Mouse (Mus musculus) T-helper 2 cell (primary cell): ENCODE measurements around the gene Dennd1b.

ENCODE experiments used
- in situ Hi-C: fragments of 300-600 bp; cut with MboI, MseI; formaldehyde crosslinking; loops from one replicate; pipeline ENCODE4 v1.15.1; 2025; ENCODE audit warnings: high pct_unique_total_duplicates

Dennd1b gene

GRCm38 (mm10) chr1:139007475-139007874 lies 44.2 kb downstream of the Dennd1b start:
- in situ Hi-C loops: no loop called here

GRCm38 (mm10) chr1:139015118-139015788 lies 52.0 kb downstream of the Dennd1b start:
- in situ Hi-C loops: no loop called here

GRCm38 (mm10) chr1:139021298-139021697 lies 58.1 kb downstream of the Dennd1b start:
- in situ Hi-C loops: no loop called here

- in situ Hi-C loops: no loop called here
Observed at GRCm38 (mm10) chr1:139025882-139026645, 62.8 kb downstream of the Dennd1b start.

- in situ Hi-C loops: no loop called here
Observed at GRCm38 (mm10) chr1:139029521-139029920, 66.3 kb downstream of the Dennd1b start.

- in situ Hi-C loops: no loop called here
Observed at GRCm38 (mm10) chr1:139032411-139032810, 69.2 kb downstream of the Dennd1b start.

GRCm38 (mm10) chr1:139035141-139035540 lies 71.9 kb downstream of the Dennd1b start:
- in situ Hi-C loops: no loop called here

- in situ Hi-C loops: no loop called here
Observed at GRCm38 (mm10) chr1:139036302-139036701, 73.1 kb downstream of the Dennd1b start.

GRCm38 (mm10) chr1:139036768-139037507 lies 73.7 kb downstream of the Dennd1b start:
- in situ Hi-C loops: no loop called here

- in situ Hi-C loops: no loop called here
Observed at GRCm38 (mm10) chr1:139038074-139038473, 74.8 kb downstream of the Dennd1b start.

GRCm38 (mm10) chr1:139038620-139039019 lies 75.4 kb downstream of the Dennd1b start:
- in situ Hi-C loops: no loop called here

GRCm38 (mm10) chr1:139039529-139040230 lies 76.4 kb downstream of the Dennd1b start:
- in situ Hi-C loops: no loop called here

GRCm38 (mm10) chr1:139049075-139049474 lies 85.8 kb downstream of the Dennd1b start:
- in situ Hi-C loops: no loop called here

- in situ Hi-C loops: loop anchor here (10.0 kb wide), 1 partner anchor 1375 kb away; no protein-coding TSS in a partner anchor
Observed at GRCm38 (mm10) chr1:139049881-139050472, 86.7 kb downstream of the Dennd1b start.

GRCm38 (mm10) chr1:139053003-139053402 lies 89.8 kb downstream of the Dennd1b start:
- in situ Hi-C loops: loop anchor here (10.0 kb wide), 1 partner anchor 1378 kb away; no protein-coding TSS in a partner anchor

- in situ Hi-C loops: no loop called here
Observed at GRCm38 (mm10) chr1:139060301-139060700, 97.1 kb downstream of the Dennd1b start.

- in situ Hi-C loops: no loop called here
Observed at GRCm38 (mm10) chr1:139064711-139065110, 101.5 kb downstream of the Dennd1b start.

- in situ Hi-C loops: no loop called here
Observed at GRCm38 (mm10) chr1:139067210-139067609, 104.0 kb downstream of the Dennd1b start.

GRCm38 (mm10) chr1:139071015-139071414 lies 107.8 kb downstream of the Dennd1b start:
- in situ Hi-C loops: no loop called here

- in situ Hi-C loops: loop anchor here (5.0 kb wide), 1 partner anchor 93 kb away; no protein-coding TSS in a partner anchor
Observed at GRCm38 (mm10) chr1:139075671-139076070, 112.4 kb downstream of the Dennd1b start.

GRCm38 (mm10) chr1:139077989-139078388 lies 114.8 kb downstream of the Dennd1b start:
- in situ Hi-C loops: loop anchor here (5.0 kb wide), 1 partner anchor 96 kb away; no protein-coding TSS in a partner anchor
